Mouse (Mus musculus): ENCODE measurements around the gene Carhsp1.

Carhsp1 gene

DNA sequence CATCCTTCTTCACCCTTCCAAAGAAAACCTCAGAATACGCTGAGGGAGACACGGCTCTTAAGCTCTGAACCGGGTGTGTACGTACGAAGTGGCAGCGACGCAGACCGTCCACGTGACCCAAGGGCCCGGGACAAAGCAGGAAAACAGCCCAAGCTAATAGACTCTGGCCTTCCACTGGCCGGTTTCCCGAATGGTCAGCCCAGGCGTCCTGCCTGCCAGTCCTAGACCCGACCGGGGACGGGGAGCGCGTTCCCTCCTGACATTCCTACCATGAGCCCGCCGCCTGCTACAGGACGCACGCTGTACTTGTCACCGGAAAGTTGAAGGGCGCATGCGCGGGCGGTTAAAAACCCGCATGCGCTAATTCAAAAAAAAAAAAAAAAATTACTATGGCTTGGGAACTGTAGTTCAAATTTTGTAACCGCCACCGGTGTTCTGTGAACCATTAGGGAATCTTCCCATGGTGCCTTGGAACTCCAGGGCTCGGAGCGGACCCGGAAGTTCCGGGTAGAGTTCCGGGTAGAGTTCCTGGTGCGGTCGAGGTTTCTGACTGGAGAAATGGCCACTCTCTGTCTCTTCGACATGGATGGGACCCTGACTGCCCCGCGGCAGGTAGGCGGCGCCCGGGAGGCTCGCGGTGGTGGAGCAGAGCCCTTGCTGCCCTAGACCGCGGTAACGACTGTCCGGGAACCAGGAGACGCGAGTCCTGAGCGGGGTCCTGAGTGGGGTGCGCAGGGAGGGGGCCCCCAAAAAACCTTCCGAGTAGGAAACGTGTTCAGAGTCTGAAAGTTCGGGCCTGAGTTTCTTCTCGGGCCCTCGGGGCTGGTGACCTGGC is 34.5 kb downstream of the Carhsp1 start, which contains the start of the genes Pmm2 and Tmem186:
TSS of gene Pmm2 (plus strand) at position 458 of the 835 bp plus-strand sequence.
TSS of gene Tmem186 (minus strand) at position 496 of the 835 bp plus-strand sequence.
- DNase-seq: peak; percentile 85 to 92

DNA sequence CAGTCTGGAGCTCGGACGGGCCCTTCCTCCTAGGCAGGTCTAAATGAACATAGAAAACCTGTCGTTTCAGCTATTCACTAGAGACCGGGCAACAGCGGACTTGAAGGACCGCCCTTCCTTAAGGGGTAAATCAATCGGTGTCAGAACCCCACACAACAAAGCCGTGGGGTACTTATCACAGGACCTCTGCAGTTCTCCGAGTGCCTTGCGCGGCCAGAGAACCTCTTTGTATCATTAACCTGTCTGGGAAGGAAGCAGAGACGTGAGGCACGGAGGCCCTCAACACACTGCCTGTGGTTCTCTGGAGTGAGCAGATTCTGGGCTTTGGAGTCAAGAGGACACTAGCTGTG is 35.1 kb downstream of the Carhsp1 start:
- DNase-seq: no peak

DNA sequence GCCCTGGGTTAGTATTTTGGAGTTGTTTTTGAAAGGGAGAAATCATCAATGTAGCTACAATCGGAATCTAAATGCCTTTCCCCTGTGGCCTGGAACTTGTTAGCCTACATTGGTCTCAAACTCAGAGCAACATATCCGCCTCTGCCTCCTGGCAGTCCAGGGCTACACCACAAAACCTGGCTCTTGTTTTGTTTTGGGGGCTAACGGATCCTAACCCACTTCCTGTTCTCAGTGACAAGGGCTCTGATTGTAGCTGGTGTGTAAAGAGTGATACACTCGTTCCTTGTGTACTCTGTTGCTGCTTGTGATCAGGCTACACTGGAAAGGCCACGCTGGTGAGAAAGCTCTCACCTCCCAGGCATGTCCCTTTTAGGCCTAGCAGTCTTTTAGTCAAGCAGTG is 40.5 kb downstream of the Carhsp1 start:
- no peak for DNase-seq

DNA sequence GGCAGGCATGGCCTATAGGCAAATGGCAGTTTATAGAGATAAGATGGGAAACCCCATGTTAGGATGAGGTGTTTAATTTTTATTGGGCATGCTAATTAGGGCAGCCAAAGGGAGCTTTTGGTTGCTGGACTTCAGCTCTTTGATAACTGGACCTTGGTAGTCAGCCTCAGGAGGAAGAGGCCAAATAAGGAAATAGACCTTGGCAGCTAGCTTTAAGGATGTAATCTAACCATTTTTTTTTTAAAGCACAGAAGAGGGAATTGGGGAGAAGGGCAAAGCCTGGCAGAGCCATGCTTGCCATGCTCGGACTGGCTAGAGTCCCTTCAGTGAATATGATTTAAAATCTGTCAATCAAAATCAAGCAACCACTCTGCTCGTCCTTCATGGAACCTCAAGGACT is 41.5 kb downstream of the Carhsp1 start:
- DNase-seq: no peak

DNA sequence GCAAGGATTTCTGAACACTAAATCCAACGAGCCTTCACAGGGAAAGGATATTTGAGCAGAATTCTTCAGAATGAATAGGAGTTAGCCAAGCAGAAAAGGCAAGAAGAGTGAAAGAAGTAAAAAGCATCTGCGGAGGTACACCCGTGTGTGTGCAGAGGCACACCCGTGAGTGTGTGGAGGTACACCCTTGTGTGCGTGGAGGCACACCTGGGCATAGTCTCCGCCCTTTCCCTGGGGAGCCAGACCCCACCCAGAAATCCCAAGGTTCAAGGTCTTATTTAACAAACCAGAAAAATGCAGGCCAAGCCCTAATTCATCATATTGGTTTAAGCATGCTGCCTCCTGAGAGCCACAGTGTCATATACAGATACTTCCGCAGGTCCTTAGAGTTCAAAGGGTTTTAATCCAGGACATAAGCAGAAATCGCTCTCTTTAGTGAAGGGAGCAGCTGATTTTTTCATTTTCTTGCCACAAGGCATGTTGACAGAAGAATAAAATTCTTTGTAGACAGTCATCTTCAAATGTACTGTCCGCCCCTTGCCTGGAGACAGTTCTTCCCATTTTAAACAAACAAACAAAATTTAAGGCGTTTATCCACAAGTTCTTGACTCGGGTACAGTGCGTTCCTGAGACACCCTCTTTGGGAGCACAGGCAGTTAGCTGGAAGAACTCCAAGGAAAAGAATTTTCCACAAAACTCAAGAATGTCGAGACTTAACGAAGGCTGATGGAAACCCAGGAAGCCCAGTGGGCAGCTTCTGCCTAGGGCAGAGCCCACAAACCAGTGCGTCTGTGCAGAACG is 51.4 kb downstream of the Carhsp1 start:
- DNase-seq: no peak

DNA sequence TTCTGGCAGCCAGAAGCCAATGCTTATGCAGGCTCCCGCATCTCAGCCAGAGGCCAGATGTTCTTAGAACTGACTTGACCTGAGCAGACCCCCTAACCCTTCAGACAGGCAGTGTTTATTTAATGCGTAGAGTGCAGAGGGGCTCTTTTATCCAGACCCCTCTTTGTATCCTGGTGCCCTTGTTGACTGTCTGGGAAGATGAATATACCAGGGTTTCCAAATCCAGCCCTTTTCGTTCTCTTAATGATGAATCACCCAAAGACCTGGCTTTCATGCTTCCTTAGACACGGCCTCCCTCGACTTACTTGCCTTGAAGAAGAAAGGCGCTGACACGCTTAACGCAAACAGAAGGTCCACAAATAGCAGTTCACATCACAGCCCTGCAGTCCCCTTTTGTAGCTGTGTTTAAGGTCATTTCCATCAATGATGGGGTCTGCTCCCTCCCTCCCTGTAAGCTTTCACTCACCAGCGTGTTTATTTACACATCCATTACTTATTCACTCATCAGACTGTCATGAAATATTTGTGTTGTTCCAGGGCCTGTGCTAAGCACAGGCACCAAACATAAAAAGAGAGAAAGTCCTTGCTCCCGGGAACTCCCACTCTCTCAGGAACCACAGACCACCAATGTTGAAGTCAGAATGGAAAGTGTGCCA is 52.2 kb downstream of the Carhsp1 start:
- no peak for DNase-seq

DNA sequence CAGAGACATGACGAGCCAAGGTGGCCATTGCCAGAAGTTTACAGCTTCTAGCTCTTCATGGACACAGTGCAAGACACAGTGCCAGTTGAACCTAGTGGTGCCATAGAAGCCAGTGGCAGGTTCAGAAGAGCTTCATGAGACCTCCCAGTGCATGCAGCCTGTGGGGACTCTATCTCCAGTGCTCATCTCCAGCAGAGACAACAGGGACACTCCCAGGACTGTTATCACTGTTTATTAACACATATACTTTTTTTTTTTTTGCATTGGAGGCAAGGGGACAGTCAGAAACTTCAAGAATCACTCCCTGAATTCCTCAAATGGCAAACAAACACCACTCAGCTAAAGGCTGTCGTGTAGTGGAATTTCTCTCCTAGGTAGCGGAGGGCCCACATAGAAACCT is 58.5 kb downstream of the Carhsp1 start:
- no peak for DNase-seq

DNA sequence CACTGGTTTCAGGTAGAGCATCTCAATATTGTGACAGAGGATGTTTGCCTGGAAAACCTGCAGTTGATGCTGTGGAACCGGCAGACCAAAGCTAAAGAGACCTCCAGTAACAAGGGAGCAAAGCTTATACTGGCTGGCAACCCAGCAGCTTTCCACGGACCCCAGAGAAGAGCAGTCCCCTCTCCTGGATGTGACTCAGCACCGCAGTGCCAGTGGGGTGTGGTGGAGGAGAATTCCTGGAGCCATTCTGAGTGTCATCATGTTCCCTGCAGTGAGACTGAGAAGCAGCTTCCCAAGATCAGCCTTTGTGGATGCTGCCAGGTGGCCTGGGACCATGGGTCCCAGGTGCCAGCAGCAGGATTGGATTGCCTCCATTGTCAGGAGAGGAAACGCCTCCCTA is 58.9 kb downstream of the Carhsp1 start:
- no peak for DNase-seq

DNA sequence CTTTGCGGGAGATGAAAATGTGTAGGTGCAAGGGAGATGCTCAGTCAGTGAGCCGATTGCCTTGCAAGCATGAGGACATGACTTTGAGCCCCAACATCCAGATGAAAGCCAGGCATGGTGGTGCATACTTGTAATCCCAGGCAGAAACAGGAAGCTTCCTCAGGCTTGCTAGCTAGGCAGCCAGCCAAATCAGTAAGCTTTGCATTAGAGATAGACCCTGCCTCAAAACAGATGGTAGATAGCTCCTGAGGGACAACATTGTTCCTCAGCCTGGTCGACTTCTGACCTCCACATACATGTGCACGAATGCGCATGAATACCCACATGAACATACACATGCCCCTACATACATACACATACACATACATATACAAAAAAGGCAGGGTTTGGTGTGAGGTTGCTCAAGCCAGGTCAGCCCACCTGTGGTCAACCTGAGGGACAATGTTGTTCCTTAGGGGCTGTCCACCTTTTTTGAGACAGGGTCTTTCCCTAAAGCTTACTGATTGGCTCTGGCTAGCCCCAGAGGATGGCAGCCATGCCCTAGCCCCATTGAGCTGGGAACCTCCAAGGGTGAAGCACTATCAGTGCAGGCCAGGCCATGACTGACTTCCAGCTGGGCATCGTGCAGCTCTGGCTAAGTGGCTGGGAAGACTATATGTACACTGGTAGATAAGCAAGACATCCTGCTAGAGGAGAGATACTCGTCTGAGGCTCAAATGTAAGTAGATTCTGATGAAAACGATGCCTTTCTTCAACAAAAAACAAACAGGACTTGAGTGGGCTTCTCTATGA is 59.5 kb downstream of the Carhsp1 start:
- DNase-seq: no peak

DNA sequence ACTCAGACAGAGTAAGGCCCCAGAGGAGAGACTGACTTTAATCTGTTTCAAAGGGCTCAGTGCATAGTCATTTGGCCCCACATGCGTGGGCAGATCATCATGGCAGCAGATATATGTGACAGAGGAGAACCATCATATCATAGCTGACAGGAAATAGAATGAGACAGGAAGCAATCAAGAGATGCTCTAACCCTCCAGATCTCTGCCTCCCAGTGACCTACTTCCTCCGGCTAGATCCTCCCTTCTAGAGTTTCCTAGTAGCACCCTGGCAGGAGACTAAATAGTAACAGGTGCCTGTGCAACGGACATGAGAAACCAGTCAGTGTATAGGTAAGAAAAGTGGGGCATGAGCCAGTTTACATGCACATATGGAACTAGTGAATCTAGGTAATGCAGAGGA is 61.6 kb downstream of the Carhsp1 start:
- no peak for DNase-seq

Data from kidney, postnatal 4 days (tissue).